Mouse (Mus musculus) adrenal gland, postnatal 4 days (tissue): Measurements from ENCODE around the gene 4933405O20Rik. TPM values are rescaled to one million over a fixed set of nuclear protein-coding genes. Genes with fewer than 3 reads are reported as not detected.

Experiments
- DNase-seq, 2 experiments: peaks; one replicate each; pipeline ENCODE4 v3.0.0; 2021 to 2022; ENCODE audit warnings: low spot score in 2 of 2, mixed read lengths in 2 of 2
- long read RNA-seq, 2 experiments: library from polyadenylated mRNA; stranded (forward); transcript quantifications; one replicate each; pipeline ENCODE4 v2.0.0; 2021
- total RNA-seq, 2 experiments: library from RNA; stranded (reverse); gene quantifications; 2 replicates each; pipeline ENCODE4 v1.2.3; 2021

The 4933405O20Rik gene
- total RNA-seq = not detected
- long read RNA-seq, experiment 1 = 0 reads
- long read RNA-seq, experiment 2 = 0 reads

- DNase-seq = no peak
Observed at GRCm38 (mm10) chr7:50598890-50599289, at the start of gene 4933405O20Rik. Gene 4933405O20Rik, plus strand, starts transcription at chr7:50599190.

GRCm38 (mm10) chr7:50549572-50549971 lies 49.4 kb upstream of the 4933405O20Rik start:
- DNase-seq = no peak

- DNase-seq = no peak
Observed at GRCm38 (mm10) chr7:50551426-50551825, 47.6 kb upstream of the 4933405O20Rik start.

- no peak for DNase-seq
Observed at GRCm38 (mm10) chr7:50562708-50563107, 36.3 kb upstream of the 4933405O20Rik start.

GRCm38 (mm10) chr7:50573841-50574240 lies 25.1 kb upstream of the 4933405O20Rik start:
- no peak for DNase-seq

- DNase-seq = no peak
Observed at GRCm38 (mm10) chr7:50588642-50589424, 10.2 kb upstream of the 4933405O20Rik start.

- no peak for DNase-seq
Observed at GRCm38 (mm10) chr7:50614101-50614500, 15.1 kb downstream of the 4933405O20Rik start.

GRCm38 (mm10) chr7:50629186-50629585 lies 30.2 kb downstream of the 4933405O20Rik start:
- no peak for DNase-seq

GRCm38 (mm10) chr7:50633147-50633546 lies 34.2 kb downstream of the 4933405O20Rik start:
- DNase-seq = no peak
